Mouse (Mus musculus) MEL (cell line): ENCODE results near the gene Cox6a2.

Experiments used
- CTCF ChIP-seq, 3 experiments: IDR thresholded peaks in 2 of 3; conservative IDR thresholded peaks in 1 of 3; 2 replicates each; pipeline ENCODE4 v1.5.1; 2011 to 2012; ENCODE audit warnings: low read length in 3 of 3, low read depth in 2 of 3, mild to moderate bottlenecking in 2 of 3, improper control_type of control experiment in 1 of 3, inconsistent platforms in 1 of 3, mixed read lengths in 1 of 3, moderate library complexity in 1 of 3; ENCODE audit not compliant: control insufficient read depth in 1 of 3, insufficient read depth in 1 of 3, poor library complexity in 1 of 3, severe bottlenecking in 1 of 3
- EP300 ChIP-seq, 2 experiments: IDR thresholded peaks; 2 replicates each; pipeline ENCODE4 v1.6.1; 2011; ENCODE audit warnings: improper control_type of control experiment in 2 of 2, low read length in 2 of 2, low read depth in 1 of 2, mild to moderate bottlenecking in 1 of 2
- GATA1 ChIP-seq: IDR thresholded peaks from 2 replicates; pipeline ENCODE4 v1.6.1; 2011; ENCODE audit warnings: low read depth, low read length, improper control_type of control experiment
- JUND ChIP-seq: IDR thresholded peaks from 2 replicates; pipeline ENCODE4 v1.6.1; 2011; ENCODE audit warnings: low read depth, mild to moderate bottlenecking, improper control_type of control experiment, low read length
- MEF2A ChIP-seq: IDR thresholded peaks from 2 replicates; pipeline ENCODE4 v1.6.1; 2014; ENCODE audit warnings: low read depth, mild to moderate bottlenecking, inconsistent platforms, low read length, improper control_type of control experiment; ENCODE audit not compliant: poor library complexity, insufficient replicate concordance, severe bottlenecking; ENCODE audit errors: extremely low read depth
- POLR2A ChIP-seq, 2 experiments: IDR thresholded peaks; 2 replicates each; pipeline ENCODE4 v1.6.1; 2011 to 2012; ENCODE audit warnings: low read length in 2 of 2, mild to moderate bottlenecking in 2 of 2, control low read depth in 1 of 2, improper control_type of control experiment in 1 of 2, low read depth in 1 of 2, moderate library complexity in 1 of 2; ENCODE audit not compliant: control insufficient read depth in 1 of 2, insufficient read depth in 1 of 2, poor library complexity in 1 of 2
- ZC3H11A ChIP-seq: IDR thresholded peaks from 2 replicates; pipeline ENCODE4 v1.6.1; 2012; ENCODE audit warnings: low read depth, mild to moderate bottlenecking, inconsistent platforms, low read length, improper control_type of control experiment

- TF ChIP-seq CTCF (IDR thresholded peaks at IDR 0.05 in 2 of 3, conservative IDR thresholded peaks at IDR 0.05 in 1 of 3; ENCODE audit: control insufficient read depth in 1 of 3, insufficient read depth in 1 of 3, low read depth in 2 of 3, low read length in 3 of 3, poor library complexity in 1 of 3, severe bottlenecking in 1 of 3): no peak
- no peak for TF ChIP-seq JUND
- no peak for TF ChIP-seq POLR2A (IDR thresholded peaks at IDR 0.05; ENCODE audit: control insufficient read depth in 1 of 2, insufficient read depth in 1 of 2, low read depth in 1 of 2, low read length in 2 of 2, poor library complexity in 1 of 2)
- no peak for TF ChIP-seq ZC3H11A
- TF ChIP-seq MEF2A: no peak
- no peak for TF ChIP-seq GATA1
- TF ChIP-seq EP300 (IDR thresholded peaks at IDR 0.05; ENCODE audit: low read depth in 1 of 2, low read length in 2 of 2): no peak
These were observed 36.2 kb downstream of the Cox6a2 start for GRCm38 (mm10) chr7:128169996-128170395.
